Mouse (Mus musculus) intestine, postnatal 0 days (tissue): ENCODE data around the gene Tceal8. TPM values are rescaled to one million over a fixed set of nuclear protein-coding genes. Genes with fewer than 3 reads are reported as not detected.
"Not testable (repeated sequence)": the region's sequence is repeated elsewhere in the genome, so short reads cannot be mapped to it uniquely, and the experiment has no call there.

ENCODE experiments used
- ATAC-seq: fragments of 200-750 bp; cut with Nextera tagmentation; 2 replicates; pipeline ENCODE4 v1.8.0; 2017; ENCODE audit warnings: mild to moderate bottlenecking, moderate TSS enrichment, moderate library complexity
- H3K27ac ChIP-seq: fragments of 300-500 bp; sonication (generic); 2 replicates; pipeline ENCODE4 v1.5.1; 2014; ENCODE audit warnings: mild to moderate bottlenecking, low read depth, low read length, moderate library complexity
- H3K27me3 ChIP-seq: fragments of 300-500 bp; sonication (generic); replicated peaks from 2 replicates; pipeline ENCODE4 v1.6.1; 2014; ENCODE audit warnings: low read length, mixed read lengths; ENCODE audit not compliant: control insufficient read depth, insufficient read depth
- H3K36me3 ChIP-seq: fragments of 300-500 bp; sonication (generic); 2 replicates; pipeline ENCODE4 v1.6.1; 2014; ENCODE audit warnings: mild to moderate bottlenecking, moderate library complexity; ENCODE audit not compliant: control insufficient read depth, insufficient read depth
- H3K4me1 ChIP-seq: fragments of 300-500 bp; sonication (generic); replicated peaks from 2 replicates; pipeline ENCODE4 v1.6.1; 2014; ENCODE audit warnings: antibody characterized with exemption, low read length, mixed read lengths; ENCODE audit not compliant: control insufficient read depth, insufficient read depth
- H3K4me2 ChIP-seq: fragments of 300-500 bp; sonication (generic); replicated peaks from 2 replicates; pipeline ENCODE4 v1.6.1; 2014; ENCODE audit warnings: low read depth, mild to moderate bottlenecking, moderate library complexity
- H3K4me3 ChIP-seq: fragments of 300-500 bp; sonication (generic); 2 replicates; pipeline ENCODE4 v1.5.1; 2014; ENCODE audit warnings: low read depth, low read length
- H3K9ac ChIP-seq: fragments of 300-500 bp; sonication (generic); 2 replicates; pipeline ENCODE4 v1.6.1; 2014; ENCODE audit warnings: mild to moderate bottlenecking, low read depth, low read length
- H3K9me3 ChIP-seq: fragments of 300-500 bp; sonication (generic); 2 replicates; pipeline ENCODE4 v1.6.1; 2016; ENCODE audit warnings: mixed run types; ENCODE audit not compliant: control insufficient read depth
- CTCF ChIP-seq: sonication (generic); IDR thresholded peaks from 2 replicates; pipeline ENCODE4 v1.5.1; 2016; ENCODE audit warnings: low read depth, mild to moderate bottlenecking, control low read depth, antibody characterized with exemption, moderate library complexity
- WGBS: fragments of 180-500 bp; shearing (Covaris S2); extraction: QIAGEN DNeasy Blood & Tissue Kit; methylation state at CpG from one replicate; pipeline ENCODE4 v1.1.7; 2014; 5-methylcytosine and 5-hydroxymethylcytosine counted together
- polyA plus RNA-seq: library from polyadenylated mRNA; unstranded; fragments of >200 nt; fragmentation: Nextera tagmentation; extraction: Ambion mirVana; gene quantifications from 2 replicates; pipeline ENCODE4 v1.2.1, GENCODE M21; 2015

Tceal8 gene
- polyA plus RNA-seq, 1 experiment from 2014 or later = 239 TPM

DNA sequence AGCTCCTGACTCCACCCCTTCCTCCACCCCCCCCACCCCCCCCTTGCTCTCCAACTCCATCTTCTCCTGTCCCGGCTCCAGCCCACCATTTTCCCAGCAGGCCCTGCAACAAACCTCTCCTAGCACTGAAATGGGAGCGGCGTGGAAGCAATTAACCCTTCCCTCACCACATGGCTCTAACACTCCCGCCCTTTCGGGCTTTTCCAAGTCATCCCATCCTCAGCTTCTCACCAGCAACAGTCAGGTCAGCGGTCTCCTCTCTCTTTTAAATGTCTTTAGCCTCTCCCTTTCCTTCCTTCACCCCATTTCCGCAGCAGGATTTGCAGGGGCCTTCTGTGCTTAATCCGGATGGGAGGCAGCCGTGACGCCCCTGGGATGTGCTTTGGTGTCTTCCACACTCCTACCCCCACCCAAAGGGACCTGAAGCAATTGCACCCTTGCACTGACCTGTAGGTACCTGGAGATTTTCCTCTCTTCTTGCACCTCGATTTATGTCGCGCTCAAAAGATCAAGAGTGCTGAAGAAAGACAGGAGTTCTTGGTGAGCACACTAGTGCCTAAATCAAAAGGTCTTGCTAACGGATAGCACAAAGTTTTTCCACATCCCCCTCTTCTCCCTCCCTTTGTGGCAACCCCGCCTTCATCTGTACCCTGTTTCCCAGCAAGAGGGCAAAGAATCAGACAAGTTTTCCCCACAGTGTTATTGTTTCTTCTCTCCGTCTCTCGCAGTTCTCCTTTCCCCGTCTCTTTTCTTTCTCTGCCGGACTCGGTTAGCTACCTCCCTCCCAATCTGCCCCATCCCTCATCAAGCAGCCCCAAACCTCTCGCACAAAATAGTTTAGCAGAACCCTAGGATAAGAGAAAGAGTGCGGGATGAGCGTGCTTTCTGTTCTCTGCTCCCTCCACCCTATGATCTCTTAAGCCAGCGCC lies 689 bp downstream of the Tceal8 start:
- Histone ChIP-seq H3K4me3 (peak overlapping the region; percentile 57), H3K9me3 (no peaks in the 10 kb centered on the region), H3K4me1 (no peaks in the 10 kb centered on the region), H3K36me3 (no peaks in the 10 kb centered on the region), H3K27ac (peak overlapping the region; percentile 82), H3K4me2 (peak overlapping the region; percentile 68), H3K27me3 (no peaks in the 10 kb centered on the region), H3K9ac (peak overlapping the region; percentile 60)
- peak; percentile 55; the same call in 1 of the 2 replicates for ATAC-seq
- TF ChIP-seq CTCF = no peak
- WGBS = 24% methylated on average over 24 of the region's 24 CpGs

DNA sequence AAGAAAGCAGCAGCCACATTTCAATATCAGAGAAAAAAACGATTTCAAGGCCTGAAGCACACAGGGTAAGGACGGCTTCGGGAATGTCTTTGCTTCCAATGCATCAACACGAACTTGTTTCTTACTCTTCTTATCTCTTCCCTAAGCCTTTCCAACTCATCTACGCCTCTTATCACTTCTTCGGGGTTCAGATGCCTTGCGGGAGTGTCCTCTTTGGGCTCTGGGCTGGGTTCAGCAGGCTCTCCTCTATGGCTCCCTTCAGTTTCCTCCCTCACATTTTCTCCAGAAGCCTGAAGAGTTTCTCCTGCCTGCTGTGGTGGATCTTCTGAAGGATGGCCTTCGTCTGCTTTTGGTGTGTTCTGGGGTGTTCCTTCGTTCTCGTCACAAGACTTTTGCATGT lies 1.5 kb downstream of the Tceal8 start:
- Histone ChIP-seq H3K9ac (0 out of 2 replicates have a peak overlapping the region, but pooled peaks have one; percentile 11), H3K27ac (no peak overlapping the region), H3K27me3 (no peaks in the 10 kb centered on the region), H3K4me2 (peak overlapping the region; percentile 68), H3K4me1 (no peaks in the 10 kb centered on the region), H3K9me3 (no peaks in the 10 kb centered on the region), H3K4me3 (peak overlapping the region; percentile 57), H3K36me3 (no peaks in the 10 kb centered on the region)
- WGBS = 46% methylated on average over 10 of the region's 10 CpGs
- no peak for ATAC-seq
- no peak for TF ChIP-seq CTCF

DNA sequence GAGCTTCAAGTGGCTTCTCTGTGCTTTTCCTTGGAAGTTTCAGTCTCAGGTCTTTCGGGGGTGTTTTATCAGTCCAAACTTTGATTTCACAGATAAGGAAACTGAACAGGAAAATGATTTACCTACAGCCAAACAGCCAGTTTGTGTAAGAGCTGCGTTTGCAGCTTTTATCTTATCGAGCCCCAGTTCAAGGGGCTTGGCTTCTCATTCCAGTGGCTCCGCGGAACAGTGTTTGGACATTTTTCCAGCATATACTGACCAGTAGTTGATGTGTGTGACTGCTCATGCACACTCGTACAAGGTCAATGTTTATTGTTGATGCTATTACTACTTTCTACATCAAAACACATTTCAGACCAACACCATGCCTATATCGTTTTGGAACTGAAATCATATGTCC lies 27.9 kb downstream of the Tceal8 start:
- TF ChIP-seq CTCF = no peak
- no peak overlapping the region for H3K9ac ChIP-seq
- H3K4me2 ChIP-seq = peak overlapping the region; percentile 30; the same call in 1 of the 2 replicates
- no peaks in the 10 kb centered on the region for H3K27me3 ChIP-seq
- no peaks in the 10 kb centered on the region for H3K4me1 ChIP-seq
- ATAC-seq = no peak
- no peaks in the 10 kb centered on the region for H3K9me3 ChIP-seq
- WGBS = 38% methylated on average over 7 of the region's 7 CpGs
- H3K36me3 ChIP-seq = no peaks in the 10 kb centered on the region
- H3K4me3 ChIP-seq = no peak overlapping the region
- H3K27ac ChIP-seq = no peak overlapping the region

DNA sequence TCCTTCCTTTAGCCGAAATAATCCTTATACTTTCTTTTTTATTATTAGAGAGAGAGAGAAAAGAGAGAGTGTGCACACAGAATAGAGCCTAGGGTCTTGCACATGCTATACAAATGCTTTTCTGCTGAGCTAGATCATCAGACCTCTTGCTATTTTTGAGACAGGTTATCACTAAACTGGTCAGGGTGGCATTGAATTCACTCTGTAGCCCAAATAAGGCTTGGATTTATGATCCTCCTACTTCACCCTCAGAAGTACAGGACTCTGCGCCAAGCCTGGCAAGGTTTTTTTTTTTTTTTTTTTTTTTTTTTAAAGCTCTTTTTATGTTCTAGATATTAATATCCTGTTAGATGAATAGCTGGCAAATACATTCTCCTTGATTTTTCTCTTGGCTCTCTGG lies 28.4 kb downstream of the Tceal8 start:
- Histone ChIP-seq H3K27me3 (no peaks in the 10 kb centered on the region), H3K9ac (no peak overlapping the region), H3K4me2 (0 out of 2 replicates have a peak overlapping the region, but pooled peaks have one; percentile 30), H3K27ac (no peak overlapping the region), H3K36me3 (no peaks in the 10 kb centered on the region), H3K9me3 (no peaks in the 10 kb centered on the region), H3K4me3 (no peak overlapping the region), H3K4me1 (no peaks in the 10 kb centered on the region)
- WGBS = 50% methylated on average over 2 of the region's 2 CpGs
- no peak for TF ChIP-seq CTCF
- ATAC-seq = no peak

DNA sequence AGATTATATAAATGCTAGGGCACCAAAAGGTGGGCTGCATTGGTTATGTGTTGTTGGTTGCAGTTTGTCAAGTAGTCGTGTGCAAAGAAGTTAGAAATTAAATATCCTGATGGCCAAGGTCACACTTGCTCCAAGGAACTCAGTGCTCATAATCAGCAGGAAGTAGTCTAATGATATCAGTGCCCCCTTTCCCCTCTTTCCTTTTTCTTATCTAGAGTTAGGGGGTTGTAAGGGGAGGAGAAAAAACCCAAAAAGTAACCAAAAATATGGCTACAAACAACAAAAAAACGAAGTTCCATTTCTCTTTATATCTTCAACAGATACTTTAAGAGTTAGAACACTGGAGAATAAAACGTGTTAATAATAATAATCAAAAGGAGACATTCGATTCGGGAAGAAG lies 30.8 kb downstream of the Tceal8 start:
- H3K4me3 ChIP-seq = no peak overlapping the region
- no peak overlapping the region for H3K27ac ChIP-seq
- H3K4me2 ChIP-seq = no peak overlapping the region
- no peak for ATAC-seq
- H3K36me3 ChIP-seq = no peaks in the 10 kb centered on the region
- no peaks in the 10 kb centered on the region for H3K9me3 ChIP-seq
- H3K27me3 ChIP-seq = no peaks in the 10 kb centered on the region
- no peak for TF ChIP-seq CTCF
- no peaks in the 10 kb centered on the region for H3K4me1 ChIP-seq
- WGBS = 75% methylated on average over 5 of the region's 5 CpGs
- H3K9ac ChIP-seq = no peak overlapping the region

DNA sequence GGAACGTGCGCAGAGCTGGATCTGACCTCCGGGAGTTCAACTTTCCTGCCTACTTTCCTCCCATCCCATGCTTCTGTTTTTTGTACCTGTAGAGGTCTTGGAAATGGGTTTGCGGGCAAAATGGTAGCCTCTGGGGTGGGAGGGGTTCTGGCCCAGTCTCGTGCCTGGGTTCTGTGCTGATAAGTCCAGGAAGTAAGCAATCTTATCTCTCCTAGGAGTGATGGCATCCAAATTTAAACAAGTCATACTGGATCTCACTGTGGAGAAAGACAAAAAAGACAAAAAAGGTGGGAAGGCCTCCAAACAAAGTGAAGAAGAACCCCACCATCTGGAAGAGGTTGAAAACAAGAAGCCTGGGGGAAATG lies 32.5 kb downstream of the Tceal8 start:
- not testable (repeated sequence) for H3K27me3 ChIP-seq, H3K9me3 ChIP-seq, H3K36me3 ChIP-seq, H3K4me1 ChIP-seq, H3K27ac ChIP-seq, H3K9ac ChIP-seq, ATAC-seq
- Histone ChIP-seq H3K4me2 (peak overlapping the region; percentile 58), H3K4me3 (peak overlapping the region; percentile 25)
- WGBS = 38% methylated on average over 5 of the region's 5 CpGs

DNA sequence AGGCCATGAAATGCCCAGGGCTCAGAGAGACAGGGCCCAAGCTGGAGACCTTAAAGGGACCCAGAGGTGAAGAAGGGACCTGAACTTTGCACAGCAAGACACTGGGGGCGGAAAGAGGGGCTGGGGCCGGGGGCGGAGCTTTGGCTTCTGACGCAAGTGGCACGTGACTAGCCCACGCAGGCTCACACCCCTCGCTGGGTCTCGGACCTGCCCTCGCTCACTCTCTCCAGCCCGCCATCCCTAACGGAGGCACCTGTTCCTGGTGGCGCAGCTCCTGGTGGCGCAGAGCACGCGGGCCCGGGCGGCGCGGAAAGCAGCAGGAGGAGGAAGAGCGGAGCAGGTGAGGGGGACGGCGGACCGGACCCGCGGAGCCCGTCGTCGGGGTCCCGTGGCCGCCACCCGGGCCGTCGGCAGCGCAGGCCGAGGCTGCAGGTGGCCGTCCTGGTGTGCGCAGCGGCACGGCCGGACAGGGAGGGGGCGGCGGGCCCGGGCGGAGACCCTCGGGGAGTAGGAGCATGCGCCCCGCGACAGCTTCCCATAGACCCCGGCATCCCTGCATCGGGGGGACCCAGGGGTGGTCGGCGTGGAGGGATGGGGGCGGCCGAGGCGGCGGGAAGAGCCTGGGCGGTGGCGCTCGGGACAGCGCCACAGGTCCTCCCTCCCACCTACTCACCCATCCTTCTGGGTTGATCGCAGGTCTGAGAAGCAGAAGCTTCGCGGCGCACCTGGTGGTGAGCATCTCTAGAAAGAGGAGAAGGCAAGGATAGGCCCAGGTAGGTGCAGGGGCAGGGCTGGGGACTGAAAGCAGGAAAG lies 33.1 kb downstream of the Tceal8 start, which contains the start of gene Bex4:
TSS of gene Bex4 (plus strand) at position 170 of the 813 bp plus-strand sequence.
- not testable (repeated sequence) for H3K4me1 ChIP-seq, H3K9ac ChIP-seq, H3K27me3 ChIP-seq, H3K27ac ChIP-seq, H3K36me3 ChIP-seq, H3K9me3 ChIP-seq
- WGBS = 34% methylated on average over 11 of the region's 64 CpGs
- peak within 1 kb of the TSS; percentile 25 for H3K4me3 ChIP-seq
- ATAC-seq = peak; percentile 70
- H3K4me2 ChIP-seq = peak within 1 kb of the TSS; percentile 58
